Mouse (Mus musculus) olfactory bulb, adult 2 months (tissue): ENCODE measurements around the gene Slc31a1.

Source experiments
- CTCF ChIP-seq: fragments of 200-500 bp; IDR thresholded peaks from 2 replicates; pipeline ENCODE4 v1.5.1; 2012; ENCODE audit warnings: low read depth, mild to moderate bottlenecking, low read length, moderate library complexity; ENCODE audit not compliant: insufficient read depth
- POLR2A ChIP-seq: fragments of 200-500 bp; IDR thresholded peaks from 2 replicates; pipeline ENCODE4 v1.6.1; 2012; ENCODE audit warnings: mild to moderate bottlenecking, low read depth, low read length, moderate library complexity; ENCODE audit not compliant: insufficient read depth

DNA sequence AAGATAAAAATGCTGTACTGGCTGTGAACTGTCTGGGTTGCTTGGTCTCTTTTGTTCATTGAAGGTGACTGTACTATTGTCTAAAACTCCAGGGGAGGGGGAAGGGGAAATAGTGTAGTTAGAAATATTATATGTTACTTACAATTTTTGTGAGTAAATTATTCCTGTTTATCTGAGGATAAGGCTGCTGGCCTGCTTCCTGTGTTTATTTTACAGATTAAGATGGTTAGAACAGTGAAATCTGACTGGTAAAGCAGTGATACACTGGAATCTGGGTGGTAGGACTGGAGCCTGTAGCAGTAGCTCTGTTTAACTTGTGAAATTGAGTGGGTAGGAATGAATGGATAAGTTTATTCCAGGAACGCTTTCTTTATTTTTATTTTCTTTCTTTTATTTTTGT lies 1.5 kb downstream of the Slc31a1 start:
- TF ChIP-seq CTCF (no peak), POLR2A (no peak)
